Mouse (Mus musculus): ENCODE measurements around the gene Arhgap15. TPM values are rescaled to one million over a fixed set of nuclear protein-coding genes. Genes with fewer than 3 reads are reported as not detected.

Gene Arhgap15
- polyA plus RNA-seq, 1 experiment from 2014 or later, result 0.41 TPM

DNA sequence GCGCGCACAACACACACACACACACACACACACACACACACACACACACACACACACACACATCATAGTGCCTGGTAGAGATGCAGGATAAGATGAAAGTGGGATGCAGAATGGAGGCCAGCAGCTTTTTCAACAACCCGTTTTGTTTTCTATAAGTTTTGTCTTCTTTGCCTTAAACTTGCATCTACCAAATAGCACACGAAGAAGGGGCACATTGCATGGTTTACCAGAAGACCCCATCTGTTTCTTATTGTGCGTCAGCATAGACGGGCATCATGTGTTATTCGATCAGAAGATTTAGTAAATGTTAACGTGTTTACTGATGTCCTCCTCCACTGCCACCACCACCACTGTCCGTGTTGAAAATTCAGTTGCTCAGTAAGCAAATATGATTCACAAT is 311.7 kb downstream of the Arhgap15 start:
- 91% methylated on average over 9 of the region's 9 CpGs for WGBS
- Histone ChIP-seq H3K9ac (ENCODE audit: low read length) (no peak overlapping the region), H3K27me3 (ENCODE audit: control insufficient read depth, insufficient read depth, low read length) (no peaks in the 10 kb centered on the region), H3K4me2 (ENCODE audit: low read depth) (no peak overlapping the region), H3K9me3 (ENCODE audit: control insufficient read depth, low read length) (no peaks in the 10 kb centered on the region), H3K36me3 (ENCODE audit: control insufficient read depth, insufficient read depth, low read length) (no peaks in the 10 kb centered on the region), H3K27ac (ENCODE audit: low read depth, low read length) (no peak overlapping the region), H3K4me1 (ENCODE audit: control insufficient read depth, insufficient read depth, low read length) (no peaks in the 10 kb centered on the region), H3K4me3 (ENCODE audit: low read depth, low read length) (no peak overlapping the region)
- no peak for ATAC-seq (ENCODE audit: insufficient read depth, low FRiP score, low TSS enrichment)
- no peak for DNase-seq (ENCODE audit: low spot score)

DNA sequence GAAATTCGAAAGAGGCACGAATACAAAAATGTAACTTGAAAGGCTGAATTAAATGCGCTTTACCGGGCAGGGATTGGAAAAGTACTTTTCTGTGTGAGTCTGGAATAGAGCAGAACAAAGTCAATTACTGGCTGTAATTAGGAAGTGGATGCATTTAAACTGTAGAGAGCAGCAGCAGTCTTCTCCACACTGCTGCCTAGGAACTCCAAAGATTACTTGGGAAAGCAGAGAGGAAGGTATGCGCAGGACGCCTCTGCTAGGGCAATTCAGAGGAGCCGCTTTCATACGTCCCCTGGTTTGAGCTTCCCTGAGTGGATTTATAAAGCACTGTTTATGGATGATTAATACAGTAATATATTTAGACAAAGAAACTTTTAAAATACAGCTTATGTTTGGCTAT is 312.1 kb downstream of the Arhgap15 start:
- Histone ChIP-seq H3K4me1 (ENCODE audit: control insufficient read depth, insufficient read depth, low read length) (no peaks in the 10 kb centered on the region), H3K27me3 (ENCODE audit: control insufficient read depth, insufficient read depth, low read length) (no peaks in the 10 kb centered on the region), H3K9me3 (ENCODE audit: control insufficient read depth, low read length) (no peaks in the 10 kb centered on the region), H3K9ac (ENCODE audit: low read length) (no peak overlapping the region), H3K36me3 (ENCODE audit: control insufficient read depth, insufficient read depth, low read length) (no peaks in the 10 kb centered on the region), H3K4me3 (ENCODE audit: low read depth, low read length) (no peak overlapping the region), H3K4me2 (ENCODE audit: low read depth) (no peak overlapping the region), H3K27ac (ENCODE audit: low read depth, low read length) (no peak overlapping the region)
- DNase-seq (ENCODE audit: low spot score) (no peak), ATAC-seq (ENCODE audit: insufficient read depth, low FRiP score, low TSS enrichment) (no peak)
- 76% methylated on average over 8 of the region's 8 CpGs for WGBS

DNA sequence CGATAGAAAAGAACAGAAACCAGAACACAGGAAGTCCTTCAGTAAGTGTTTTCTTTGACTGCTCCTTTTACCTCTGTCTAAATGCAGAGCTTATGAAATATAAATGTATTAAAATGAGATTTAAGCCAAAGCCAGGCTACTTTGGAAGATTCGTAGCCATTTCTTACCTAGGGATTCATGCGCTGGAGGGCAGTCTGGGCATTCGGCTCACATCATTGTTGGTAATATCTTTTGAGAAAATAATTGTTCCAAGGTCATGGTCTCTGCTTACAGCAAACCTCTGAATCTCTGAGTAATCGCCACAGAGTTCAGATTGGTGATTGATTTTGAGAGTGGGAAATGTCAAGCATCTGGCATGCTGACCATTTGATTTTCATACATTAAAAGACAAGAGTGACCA is 316.4 kb downstream of the Arhgap15 start:
- Histone ChIP-seq H3K27ac (ENCODE audit: low read depth, low read length) (no peak overlapping the region), H3K4me1 (ENCODE audit: control insufficient read depth, insufficient read depth, low read length) (no peaks in the 10 kb centered on the region), H3K27me3 (ENCODE audit: control insufficient read depth, insufficient read depth, low read length) (no peaks in the 10 kb centered on the region), H3K9ac (ENCODE audit: low read length) (no peak overlapping the region), H3K4me2 (ENCODE audit: low read depth) (no peak overlapping the region), H3K4me3 (ENCODE audit: low read depth, low read length) (no peak overlapping the region), H3K9me3 (ENCODE audit: control insufficient read depth, low read length) (no peaks in the 10 kb centered on the region), H3K36me3 (ENCODE audit: control insufficient read depth, insufficient read depth, low read length) (no peaks in the 10 kb centered on the region)
- no peak for DNase-seq (ENCODE audit: low spot score)
- no peak for ATAC-seq (ENCODE audit: insufficient read depth, low FRiP score, low TSS enrichment)
- 87% methylated on average over 5 of the region's 5 CpGs for WGBS

DNA sequence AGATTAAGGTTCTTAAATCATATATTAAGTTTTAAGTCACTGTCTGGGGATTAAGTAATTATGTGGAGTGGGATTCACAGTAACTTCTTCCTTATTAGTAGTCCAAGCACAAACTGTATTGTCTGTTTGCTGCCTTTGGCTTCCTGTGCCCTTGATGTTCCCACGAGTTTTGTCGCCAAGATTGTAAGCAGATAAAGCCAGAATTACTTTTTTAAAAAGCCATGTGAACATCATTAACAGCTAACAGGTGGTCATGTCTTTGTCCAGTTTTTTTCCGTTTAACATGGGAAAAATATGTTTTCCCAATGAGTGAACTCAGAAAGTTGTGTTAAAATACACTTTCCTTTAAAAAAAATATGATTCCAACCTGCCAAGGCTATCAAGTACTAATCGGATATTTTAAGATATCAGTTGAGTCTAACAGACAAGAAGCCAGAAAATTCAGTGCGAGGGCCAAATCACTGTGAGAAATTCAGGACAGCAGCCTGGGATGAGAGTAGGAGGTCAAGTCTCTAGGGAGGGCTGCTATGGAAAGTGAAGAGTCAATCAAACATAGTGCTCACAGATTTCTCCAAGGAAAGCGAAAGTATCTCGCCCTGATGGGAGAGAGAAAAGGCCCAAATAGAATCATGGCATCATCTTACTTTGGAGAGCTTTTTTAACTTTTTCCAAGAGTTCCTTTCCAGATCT is 319.7 kb downstream of the Arhgap15 start:
- Histone ChIP-seq H3K9ac (ENCODE audit: low read length) (no peak overlapping the region), H3K27ac (ENCODE audit: low read depth, low read length) (no peak overlapping the region), H3K4me2 (ENCODE audit: low read depth) (no peak overlapping the region), H3K4me1 (ENCODE audit: control insufficient read depth, insufficient read depth, low read length) (no peaks in the 10 kb centered on the region), H3K4me3 (ENCODE audit: low read depth, low read length) (no peak overlapping the region), H3K27me3 (ENCODE audit: control insufficient read depth, insufficient read depth, low read length) (no peaks in the 10 kb centered on the region), H3K9me3 (ENCODE audit: control insufficient read depth, low read length) (no peaks in the 10 kb centered on the region), H3K36me3 (ENCODE audit: control insufficient read depth, insufficient read depth, low read length) (no peaks in the 10 kb centered on the region)
- DNase-seq (ENCODE audit: low spot score) (no peak), ATAC-seq (ENCODE audit: insufficient read depth, low FRiP score, low TSS enrichment) (no peak)
- WGBS, result 83% methylated on average over 7 of the region's 7 CpGs

DNA sequence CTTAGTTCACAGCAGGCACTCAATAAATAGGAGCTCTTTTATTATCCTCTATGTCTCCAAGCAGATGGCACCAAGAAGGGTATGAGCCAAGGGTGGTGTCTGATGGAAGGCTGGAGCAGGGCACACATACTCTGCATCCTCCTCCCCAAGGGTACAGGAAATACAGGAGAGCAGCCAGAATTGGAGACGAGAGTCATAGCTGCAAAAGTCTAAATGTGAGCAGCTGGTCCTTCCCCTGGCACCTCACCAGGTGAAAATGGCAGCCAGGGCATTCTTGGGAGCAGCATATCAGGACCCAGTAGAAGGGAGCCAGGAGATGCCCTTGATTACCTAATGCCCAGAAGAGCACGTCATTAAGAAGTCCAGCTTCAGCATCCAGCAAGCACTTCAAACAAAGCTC is 320.3 kb downstream of the Arhgap15 start:
- Histone ChIP-seq H3K27ac (ENCODE audit: low read depth, low read length) (no peak overlapping the region), H3K9ac (ENCODE audit: low read length) (no peak overlapping the region), H3K36me3 (ENCODE audit: control insufficient read depth, insufficient read depth, low read length) (no peaks in the 10 kb centered on the region), H3K4me3 (ENCODE audit: low read depth, low read length) (no peak overlapping the region), H3K27me3 (ENCODE audit: control insufficient read depth, insufficient read depth, low read length) (no peaks in the 10 kb centered on the region), H3K4me1 (ENCODE audit: control insufficient read depth, insufficient read depth, low read length) (no peaks in the 10 kb centered on the region), H3K4me2 (ENCODE audit: low read depth) (no peak overlapping the region), H3K9me3 (ENCODE audit: control insufficient read depth, low read length) (no peaks in the 10 kb centered on the region)
- WGBS, result 87% methylated on average over 2 of the region's 2 CpGs
- ATAC-seq (ENCODE audit: insufficient read depth, low FRiP score, low TSS enrichment) (no peak), DNase-seq (ENCODE audit: low spot score) (no peak)

DNA sequence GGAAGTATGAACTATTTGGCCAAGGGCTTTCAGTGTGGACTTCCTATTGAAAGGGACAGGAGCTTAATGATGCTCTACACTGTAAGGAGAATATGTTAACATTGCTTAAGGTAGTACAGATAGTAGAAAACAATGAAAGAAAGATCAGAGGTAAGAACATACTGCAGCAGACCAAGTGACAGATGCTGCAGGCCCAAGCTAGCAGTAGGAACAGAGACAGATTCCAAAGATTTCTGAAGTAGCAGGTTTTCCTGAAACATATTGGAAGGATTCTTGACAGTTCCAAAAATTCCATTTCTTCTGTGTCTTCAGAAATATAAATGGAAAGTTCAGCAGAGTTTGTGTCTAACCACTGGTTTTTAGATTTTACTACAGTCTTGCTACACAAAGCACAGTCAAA is 327.9 kb downstream of the Arhgap15 start:
- Histone ChIP-seq H3K4me1 (ENCODE audit: control insufficient read depth, insufficient read depth, low read length) (no peaks in the 10 kb centered on the region), H3K9ac (ENCODE audit: low read length) (no peak overlapping the region), H3K9me3 (ENCODE audit: control insufficient read depth, low read length) (no peaks in the 10 kb centered on the region), H3K4me2 (ENCODE audit: low read depth) (no peak overlapping the region), H3K4me3 (ENCODE audit: low read depth, low read length) (no peak overlapping the region), H3K27ac (ENCODE audit: low read depth, low read length) (no peak overlapping the region), H3K27me3 (ENCODE audit: control insufficient read depth, insufficient read depth, low read length) (no peaks in the 10 kb centered on the region), H3K36me3 (ENCODE audit: control insufficient read depth, insufficient read depth, low read length) (no peaks in the 10 kb centered on the region)
- ATAC-seq (ENCODE audit: insufficient read depth, low FRiP score, low TSS enrichment), result no peak
- no peak for DNase-seq (ENCODE audit: low spot score)

DNA sequence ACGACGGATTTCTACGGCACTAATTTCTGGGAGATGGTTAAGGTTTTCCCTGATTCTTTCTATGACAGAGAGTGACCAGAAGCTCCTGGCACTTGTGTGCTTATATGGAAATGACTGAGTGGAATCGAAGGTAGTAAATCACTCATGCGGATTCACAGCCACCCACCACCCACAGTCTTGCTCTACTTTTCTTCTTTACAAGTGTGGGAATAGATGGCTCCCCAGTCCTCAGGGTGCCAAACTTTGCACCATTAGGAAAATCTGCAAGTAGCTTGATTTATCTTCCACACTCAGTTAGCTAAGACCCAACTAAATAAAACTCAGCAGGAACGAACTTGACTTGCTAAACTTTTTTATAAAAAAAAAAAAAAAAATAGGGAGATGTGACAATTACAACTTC is 331.9 kb downstream of the Arhgap15 start:
- Histone ChIP-seq H3K9ac (ENCODE audit: low read length) (no peak overlapping the region), H3K4me2 (ENCODE audit: low read depth) (no peak overlapping the region), H3K4me3 (ENCODE audit: low read depth, low read length) (no peak overlapping the region), H3K4me1 (ENCODE audit: control insufficient read depth, insufficient read depth, low read length) (no peaks in the 10 kb centered on the region), H3K36me3 (ENCODE audit: control insufficient read depth, insufficient read depth, low read length) (no peaks in the 10 kb centered on the region), H3K9me3 (ENCODE audit: control insufficient read depth, low read length) (no peaks in the 10 kb centered on the region), H3K27ac (ENCODE audit: low read depth, low read length) (no peak overlapping the region), H3K27me3 (ENCODE audit: control insufficient read depth, insufficient read depth, low read length) (no peaks in the 10 kb centered on the region)
- WGBS, result 59% methylated on average over 6 of the region's 6 CpGs
- no peak for DNase-seq (ENCODE audit: low spot score)
- ATAC-seq (ENCODE audit: insufficient read depth, low FRiP score, low TSS enrichment), result no peak

DNA sequence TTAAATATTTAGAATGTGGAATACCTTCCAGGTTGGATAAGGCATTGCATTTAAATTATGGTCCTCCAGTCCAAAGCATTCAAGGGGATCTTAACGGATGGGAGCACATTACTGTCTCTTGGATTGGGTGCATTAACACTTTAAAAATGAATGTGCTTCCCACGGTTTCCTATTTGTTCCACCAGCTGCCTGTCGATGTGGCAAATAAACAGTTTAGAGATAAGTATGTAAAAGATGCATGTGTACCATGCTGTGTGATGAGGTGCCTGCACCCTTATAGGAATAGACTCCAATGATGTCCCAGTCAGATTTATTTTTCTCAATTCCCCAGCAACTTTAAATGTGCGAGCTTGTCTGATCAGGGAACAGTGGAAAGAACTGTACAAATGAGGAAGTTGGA is 332.6 kb downstream of the Arhgap15 start:
- no peak for DNase-seq (ENCODE audit: low spot score)
- Histone ChIP-seq H3K9me3 (ENCODE audit: control insufficient read depth, low read length) (no peaks in the 10 kb centered on the region), H3K4me2 (ENCODE audit: low read depth) (no peak overlapping the region), H3K27ac (ENCODE audit: low read depth, low read length) (no peak overlapping the region), H3K4me1 (ENCODE audit: control insufficient read depth, insufficient read depth, low read length) (no peaks in the 10 kb centered on the region), H3K4me3 (ENCODE audit: low read depth, low read length) (no peak overlapping the region), H3K36me3 (ENCODE audit: control insufficient read depth, insufficient read depth, low read length) (no peaks in the 10 kb centered on the region), H3K9ac (ENCODE audit: low read length) (no peak overlapping the region), H3K27me3 (ENCODE audit: control insufficient read depth, insufficient read depth, low read length) (no peaks in the 10 kb centered on the region)
- WGBS, result 68% methylated on average over 4 of the region's 4 CpGs
- no peak for ATAC-seq (ENCODE audit: insufficient read depth, low FRiP score, low TSS enrichment)

DNA sequence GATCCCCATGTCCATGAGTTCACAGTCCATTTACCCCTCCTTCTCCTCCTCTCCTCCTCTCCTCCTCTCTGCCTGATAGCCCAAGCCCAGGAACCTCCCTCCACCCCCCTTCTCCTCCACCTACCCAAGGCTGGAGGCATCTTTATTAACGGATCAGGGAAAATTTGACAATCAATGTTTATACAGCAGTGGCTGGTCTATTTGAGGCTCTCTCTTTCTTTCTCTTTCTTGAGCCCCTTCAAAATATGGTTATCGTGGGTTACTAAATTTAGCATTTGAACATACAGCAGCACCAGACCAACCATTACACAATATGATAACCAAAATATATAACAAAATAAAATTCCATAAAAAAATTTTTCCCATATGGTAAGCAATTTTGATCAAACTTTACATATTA is 335.8 kb downstream of the Arhgap15 start:
- ATAC-seq (ENCODE audit: insufficient read depth, low FRiP score, low TSS enrichment) (no peak), DNase-seq (ENCODE audit: low spot score) (no peak)
- WGBS, result 68% methylated on average over 2 of the region's 2 CpGs
- H3K9ac ChIP-seq (ENCODE audit: low read length), result no peak overlapping the region
- H3K27ac ChIP-seq (ENCODE audit: low read depth, low read length), result no peak overlapping the region
- H3K36me3 ChIP-seq (ENCODE audit: control insufficient read depth, insufficient read depth, low read length), result no peaks in the 10 kb centered on the region
- H3K27me3 ChIP-seq (ENCODE audit: control insufficient read depth, insufficient read depth, low read length), result no peaks in the 10 kb centered on the region
- no peak overlapping the region for H3K4me3 ChIP-seq (ENCODE audit: low read depth, low read length)
- H3K4me2 ChIP-seq (ENCODE audit: low read depth), result no peak overlapping the region
- H3K4me1 ChIP-seq (ENCODE audit: control insufficient read depth, insufficient read depth, low read length), result no peaks in the 10 kb centered on the region
- H3K9me3 ChIP-seq (ENCODE audit: control insufficient read depth, low read length), result no peaks in the 10 kb centered on the region

All from neural tube, embryonic 11.5 days (tissue).